Mouse (Mus musculus) adrenal gland, postnatal 10 days (tissue): ENCODE measurements around the gene Kmt2b. TPM values are rescaled to one million over a fixed set of nuclear protein-coding genes. Genes with fewer than 3 reads are reported as not detected.

Source experiments
- DNase-seq: peaks from one replicate; pipeline ENCODE4 v3.0.0; 2021; ENCODE audit warnings: mixed read lengths
- long read RNA-seq, 2 experiments: library from polyadenylated mRNA; stranded (forward); transcript quantifications; one replicate each; pipeline ENCODE4 v2.0.0; 2021
- total RNA-seq, 2 experiments: library from RNA; stranded (reverse); gene quantifications; 2 replicates each; pipeline ENCODE4 v1.2.3; 2021

Gene Kmt2b
- 10 to 100 TPM; 34.9 to 48.7 TPM for total RNA-seq
- long read RNA-seq, experiment 1, partial matches to known transcripts = 11 of 13 reads
- long read RNA-seq, experiment 1, other reads (novel, unspliced or antisense) = 2 of 13 reads
- long read RNA-seq, experiment 2, partial matches to known transcripts = 6 of 8 reads
- long read RNA-seq, experiment 2, other reads (novel, unspliced or antisense) = 2 of 8 reads

- DNase-seq = peak; percentile 97
Measured at GRCm38 (mm10) chr7:30588676-30589434, at the start of gene Kmt2b. TSS of gene Kmt2b (minus strand) at chr7:30588726.

GRCm38 (mm10) chr7:30636395-30636794 lies 47.9 kb upstream of the Kmt2b start:
- no peak for DNase-seq

GRCm38 (mm10) chr7:30635752-30636151 lies 47.2 kb upstream of the Kmt2b start, which contains the start of gene Etv2:
TSS of gene Etv2 (minus strand) at chr7:30635852.
- no peak for DNase-seq

- peak; percentile 71 for DNase-seq
Measured at GRCm38 (mm10) chr7:30634621-30635020, 46.1 kb upstream of the Kmt2b start.

- no peak for DNase-seq
Measured at GRCm38 (mm10) chr7:30633762-30634412, 45.4 kb upstream of the Kmt2b start.

GRCm38 (mm10) chr7:30629013-30629412 lies 40.5 kb upstream of the Kmt2b start:
- no peak for DNase-seq

- no peak for DNase-seq
Measured at GRCm38 (mm10) chr7:30626647-30627046, 38.1 kb upstream of the Kmt2b start.

GRCm38 (mm10) chr7:30625530-30626384 lies 37.2 kb upstream of the Kmt2b start, which contains the start of gene Cox6b1:
TSS of gene Cox6b1 (minus strand) at chr7:30626151.
- DNase-seq = peak; percentile 90

GRCm38 (mm10) chr7:30619202-30619601 lies 30.7 kb upstream of the Kmt2b start:
- peak; percentile 54 for DNase-seq

- no peak for DNase-seq
Measured at GRCm38 (mm10) chr7:30618658-30619057, 30.1 kb upstream of the Kmt2b start.

- DNase-seq = peak; percentile 65
Measured at GRCm38 (mm10) chr7:30615049-30615760, 26.7 kb upstream of the Kmt2b start.

GRCm38 (mm10) chr7:30614454-30614853 lies 25.9 kb upstream of the Kmt2b start:
- no peak for DNase-seq

- DNase-seq = peak; percentile 81
Measured at GRCm38 (mm10) chr7:30613529-30614112, 25.1 kb upstream of the Kmt2b start.

- no peak for DNase-seq
Measured at GRCm38 (mm10) chr7:30612654-30613402, 24.3 kb upstream of the Kmt2b start, which contains the start of gene Upk1a. TSS of gene Upk1a (minus strand) at chr7:30612847.

GRCm38 (mm10) chr7:30610043-30610442 lies 21.5 kb upstream of the Kmt2b start:
- DNase-seq = no peak

GRCm38 (mm10) chr7:30608476-30608875 lies 19.9 kb upstream of the Kmt2b start:
- no peak for DNase-seq

GRCm38 (mm10) chr7:30607706-30608309 lies 19.3 kb upstream of the Kmt2b start:
- DNase-seq = peak; percentile 76

GRCm38 (mm10) chr7:30604944-30605343 lies 16.4 kb upstream of the Kmt2b start:
- DNase-seq = no peak

- no peak for DNase-seq
Measured at GRCm38 (mm10) chr7:30604424-30604823, 15.9 kb upstream of the Kmt2b start.

GRCm38 (mm10) chr7:30602583-30602982 lies 14.1 kb upstream of the Kmt2b start:
- DNase-seq = no peak
